Mouse (Mus musculus) urinary bladder, adult 18-20 months (tissue): ENCODE results near the gene Dscam.
"Not testable (repeated sequence)": the region's sequence is repeated elsewhere in the genome, so short reads cannot be mapped to it uniquely, and the experiment has no call there.

ENCODE experiments used
- DNase-seq, 2 experiments: peaks; one replicate each; pipeline ENCODE4 v3.0.0; 2022; ENCODE audit warnings: low spot score in 2 of 2, mixed read lengths in 2 of 2

The Dscam gene

GRCm38 (mm10) chr16:96888036-96888435 is 282.5 kb downstream of the Dscam start:
- no peak for DNase-seq

- no peak for DNase-seq
Observed at GRCm38 (mm10) chr16:96885817-96886216, 284.7 kb downstream of the Dscam start.

GRCm38 (mm10) chr16:96884590-96884989 is 286.0 kb downstream of the Dscam start:
- not testable (repeated sequence) for DNase-seq

- no peak for DNase-seq
Observed at GRCm38 (mm10) chr16:96877271-96877670, 293.3 kb downstream of the Dscam start.

GRCm38 (mm10) chr16:96872799-96873198 is 297.8 kb downstream of the Dscam start:
- no peak for DNase-seq

GRCm38 (mm10) chr16:96857571-96857970 is 313.0 kb downstream of the Dscam start:
- no peak for DNase-seq

GRCm38 (mm10) chr16:96855060-96855459 is 315.5 kb downstream of the Dscam start:
- DNase-seq = no peak

- DNase-seq = peak in 1 of 2 experiments; percentile 8
Observed at GRCm38 (mm10) chr16:96852383-96852782, 318.2 kb downstream of the Dscam start.

GRCm38 (mm10) chr16:96848916-96849315 is 321.6 kb downstream of the Dscam start:
- DNase-seq = no peak

- DNase-seq = no peak
Observed at GRCm38 (mm10) chr16:96846585-96846984, 324.0 kb downstream of the Dscam start.

- no peak for DNase-seq
Observed at GRCm38 (mm10) chr16:96846113-96846512, 324.4 kb downstream of the Dscam start.

- no peak for DNase-seq
Observed at GRCm38 (mm10) chr16:96845475-96846098, 325.0 kb downstream of the Dscam start.

- no peak for DNase-seq
Observed at GRCm38 (mm10) chr16:96843691-96844400, 326.7 kb downstream of the Dscam start.

GRCm38 (mm10) chr16:96842829-96843360 is 327.7 kb downstream of the Dscam start:
- no peak for DNase-seq

- DNase-seq = peak; percentile 15 to 39
Observed at GRCm38 (mm10) chr16:96819649-96820048, 350.9 kb downstream of the Dscam start.

GRCm38 (mm10) chr16:96806298-96806697 is 364.3 kb downstream of the Dscam start:
- no peak for DNase-seq

GRCm38 (mm10) chr16:96802636-96803035 is 367.9 kb downstream of the Dscam start:
- no peak for DNase-seq

- no peak for DNase-seq
Observed at GRCm38 (mm10) chr16:96801650-96802237, 368.8 kb downstream of the Dscam start.

- peak in 1 of 2 experiments; percentile 11 for DNase-seq
Observed at GRCm38 (mm10) chr16:96795431-96795830, 375.1 kb downstream of the Dscam start.

- no peak for DNase-seq
Observed at GRCm38 (mm10) chr16:96791307-96791706, 379.2 kb downstream of the Dscam start.

GRCm38 (mm10) chr16:96788286-96788685 is 382.3 kb downstream of the Dscam start:
- no peak for DNase-seq

GRCm38 (mm10) chr16:96779021-96779420 is 391.5 kb downstream of the Dscam start:
- no peak for DNase-seq

GRCm38 (mm10) chr16:96774245-96774644 is 396.3 kb downstream of the Dscam start:
- DNase-seq = no peak
